Mouse (Mus musculus) erythroblast, embryonic 14.5 days (primary cell): ENCODE data around the gene Glrx2.

ENCODE experiments used
- GATA1 ChIP-seq: IDR thresholded peaks from 2 replicates; pipeline ENCODE4 v1.6.1; 2012; ENCODE audit warnings: low read length, inconsistent platforms, mixed read lengths
- TAL1 ChIP-seq: IDR thresholded peaks from 3 replicates; pipeline ENCODE4 v1.6.1; 2012; ENCODE audit warnings: low read length, inconsistent platforms, mixed read lengths

- no peak for TF ChIP-seq GATA1
- no peak for TF ChIP-seq TAL1
Observed at GRCm38 (mm10) chr1:143724456-143725064, 8.4 kb downstream of the Glrx2 start.
